In genomic region chr1:149946993-149947392, GRCm38 (mm10) we compare ENCODE assay signal across 21 mouse cellular contexts. TPM values are rescaled to one million over a fixed set of nuclear protein-coding genes. Genes with fewer than 3 reads are reported as not detected.
A peak's percentile ranks its signal among the peaks of the same experiment; 100 is the strongest.
DNase-seq lines count a peak whose midpoint lies in the region; ATAC-seq and TF ChIP-seq lines count a peak whose summit lies in the region.
"Had no signal": no experiment of that assay in that cellular context is flagged by ENCODE, and none has a peak within 500 bp of the region (broad histone marks: within the 10 kb centered on the region; RNA-seq: fewer than 3 reads in every experiment).

No protein-coding gene starts in this region.

- 0 out of 2 replicates have a peak, but pooled peaks have one; percentile 7 for ATAC-seq in liver, embryonic 11.5 days (replicated peaks; ENCODE audit: low FRiP score)
- peak; percentile 91 for ATAC-seq in megakaryocyte progenitor cell, adult 5-6 weeks (replicated peaks; ENCODE audit: poor library complexity)
- ATAC-seq in forebrain, embryonic 13.5 days: no peak
- ATAC-seq: midbrain, embryonic 16.5 days had no signal

- DNase-seq in embryo, embryonic 10 days (ENCODE audit: low spot score): peak; percentile 9
- no peak for DNase-seq in embryo, embryonic 9.5 days (ENCODE audit: extremely low spot score)
- DNase-seq in liver, embryonic 11.5 days (ENCODE audit: low spot score): no peak
- DNase-seq in layer of hippocampus, adult 9-10 months (ENCODE audit: low spot score): no peak
- no peak for DNase-seq in thymus, adult 2 months
- DNase-seq: adrenal gland, postnatal 36 days; cerebellum, postnatal 14 days; heart, postnatal 36 days; kidney, adult 18-20 months; kidney, postnatal 10 days; lung, adult 2 months; thymus, postnatal 4 days had no signal

- peak overlapping the region; percentile 50 for H3K4me3 ChIP-seq in bone marrow macrophage, adult 2 months (ENCODE audit: insufficient read depth, low read length)
- no peak overlapping the region for H3K4me3 ChIP-seq in liver, embryonic 11.5 days (ENCODE audit: low read depth, low read length)
- no peak overlapping the region for H3K4me3 ChIP-seq in forebrain, embryonic 13.5 days
- no peak overlapping the region for H3K4me3 ChIP-seq in thymus, adult 2 months (ENCODE audit: control insufficient read depth, insufficient read depth, low read length)
- H3K4me3 ChIP-seq: embryonic facial prominence, embryonic 12.5 days; forebrain, embryonic 10.5 days; heart, embryonic 13.5 days; limb, embryonic 12.5 days; neural tube, embryonic 13.5 days had no signal

- no peak for TF ChIP-seq CTCF in bone marrow macrophage, adult 2 months (IDR thresholded peaks at IDR 0.05; ENCODE audit: low read depth, low read length)
- TF ChIP-seq CTCF in thymus, adult 2 months (IDR thresholded peaks at IDR 0.05; ENCODE audit: borderline replicate concordance, control insufficient read depth, extremely low read depth, insufficient read depth, low read length, poor library complexity): no peak

- H3K9me3 ChIP-seq in liver, embryonic 11.5 days (ENCODE audit: control insufficient read depth, low read length): no peaks in the 10 kb centered on the region
- H3K9me3 ChIP-seq in forebrain, embryonic 13.5 days (replicated peaks): no peaks in the 10 kb centered on the region
- H3K9me3 ChIP-seq: embryonic facial prominence, embryonic 12.5 days; forebrain, embryonic 10.5 days; heart, embryonic 13.5 days; limb, embryonic 12.5 days; neural tube, embryonic 13.5 days had no signal

- H3K27me3 ChIP-seq in liver, embryonic 11.5 days (replicated peaks; ENCODE audit: control insufficient read depth, insufficient read depth, low read length): no peaks in the 10 kb centered on the region
- no peaks in the 10 kb centered on the region for H3K27me3 ChIP-seq in forebrain, embryonic 13.5 days
- no peaks in the 10 kb centered on the region for H3K27me3 ChIP-seq in thymus, adult 2 months (ENCODE audit: control insufficient read depth, insufficient read depth, low read length)
- H3K27me3 ChIP-seq: embryonic facial prominence, embryonic 12.5 days; heart, embryonic 13.5 days; limb, embryonic 12.5 days; neural tube, embryonic 13.5 days had no signal

- H3K9ac ChIP-seq in liver, embryonic 11.5 days (ENCODE audit: low read depth, low read length): no peak overlapping the region
- H3K9ac ChIP-seq in forebrain, embryonic 13.5 days: no peak overlapping the region
- H3K9ac ChIP-seq: embryonic facial prominence, embryonic 12.5 days; heart, embryonic 13.5 days; limb, embryonic 12.5 days; neural tube, embryonic 13.5 days had no signal

- no peak for TF ChIP-seq POLR2A in bone marrow macrophage, adult 2 months (IDR thresholded peaks at IDR 0.05; ENCODE audit: borderline replicate concordance, low read depth, low read length)
- no peak for TF ChIP-seq POLR2A in thymus, adult 2 months (IDR thresholded peaks at IDR 0.05; ENCODE audit: control insufficient read depth, extremely low read depth, insufficient read depth, low read length, poor library complexity)

- peak overlapping the region; percentile 16 for H3K4me2 ChIP-seq in liver, embryonic 11.5 days
- H3K4me2 ChIP-seq in forebrain, embryonic 13.5 days: no peak overlapping the region
- H3K4me2 ChIP-seq: embryonic facial prominence, embryonic 12.5 days; heart, embryonic 13.5 days; limb, embryonic 12.5 days; neural tube, embryonic 13.5 days had no signal

- WGBS in liver, embryonic 11.5 days: 37% methylated on average over 5 of the region's 5 CpGs
- 58% methylated on average over 5 of the region's 5 CpGs for WGBS in forebrain, embryonic 13.5 days
- WGBS in thymus, adult 2 months: 44% methylated on average over 5 of the region's 5 CpGs

- no peaks in the 10 kb centered on the region for H3K36me3 ChIP-seq in liver, embryonic 11.5 days (ENCODE audit: control insufficient read depth, insufficient read depth, low read length)
- no peaks in the 10 kb centered on the region for H3K36me3 ChIP-seq in forebrain, embryonic 13.5 days (ENCODE audit: poor library complexity, severe bottlenecking)
- H3K36me3 ChIP-seq in thymus, adult 2 months (ENCODE audit: control insufficient read depth, insufficient read depth, low read length): no peaks in the 10 kb centered on the region
- H3K36me3 ChIP-seq: embryonic facial prominence, embryonic 12.5 days; forebrain, embryonic 10.5 days; heart, embryonic 13.5 days; limb, embryonic 12.5 days; neural tube, embryonic 13.5 days had no signal

- H3K4me1 ChIP-seq in bone marrow macrophage, adult 2 months (ENCODE audit: control insufficient read depth, insufficient read depth, low read length): peaks cover 56% of the 10 kb centered on the region
- H3K4me1 ChIP-seq in liver, embryonic 11.5 days (replicated peaks; ENCODE audit: control insufficient read depth, insufficient read depth, low read length): peaks cover 13% of the 10 kb centered on the region; the same call in 1 of the 2 replicates
- no peaks in the 10 kb centered on the region for H3K4me1 ChIP-seq in forebrain, embryonic 13.5 days
- no peaks in the 10 kb centered on the region for H3K4me1 ChIP-seq in thymus, adult 2 months (replicated peaks; ENCODE audit: control insufficient read depth, insufficient read depth, low read length)
- H3K4me1 ChIP-seq: embryonic facial prominence, embryonic 12.5 days; forebrain, embryonic 10.5 days; heart, embryonic 13.5 days; limb, embryonic 12.5 days; neural tube, embryonic 13.5 days had no signal

- peak overlapping the region; percentile 80 for H3K27ac ChIP-seq in bone marrow macrophage, adult 2 months (ENCODE audit: insufficient read depth, low read depth, low read length)
- H3K27ac ChIP-seq in liver, embryonic 11.5 days (ENCODE audit: low read depth, low read length): 0 out of 2 replicates have a peak overlapping the region, but pooled peaks have one; percentile 13
- H3K27ac ChIP-seq in forebrain, embryonic 13.5 days: no peak overlapping the region
- no peak overlapping the region for H3K27ac ChIP-seq in thymus, adult 2 months (ENCODE audit: control insufficient read depth, insufficient read depth, low read length)
- H3K27ac ChIP-seq: embryonic facial prominence, embryonic 12.5 days; forebrain, embryonic 10.5 days; heart, embryonic 13.5 days; limb, embryonic 12.5 days; neural tube, embryonic 13.5 days had no signal

RNA-seq across cellular contexts. Expression of gene Pla2g4a, which starts 14.1 kb away (rescaled TPM):
- 12.5 and 27.1 TPM in 2 replicates for polyA plus RNA-seq in bone marrow macrophage, adult 2 months (2012; ENCODE audit: insufficient read depth, insufficient read length, missing spikeins)
- polyA plus RNA-seq in liver, embryonic 11.5 days (2014; fragmentation: Nextera tagmentation; extraction: Ambion mirVana): 23.6 and 27.3 TPM in 2 replicates
- total RNA-seq in megakaryocyte progenitor cell, adult 5-6 weeks (2015): 34.4 and 39.1 TPM in 2 replicates
- total RNA-seq in megakaryocyte progenitor cell, adult 5-6 weeks (2017): 75.3 and 110 TPM in 2 replicates
- polyA plus RNA-seq in forebrain, embryonic 13.5 days (2015; fragmentation: Nextera tagmentation; extraction: Ambion mirVana): 1.1 and 1.6 TPM in 2 replicates
- 1.3 and 1.7 TPM in 2 replicates for polyA plus RNA-seq in thymus, adult 2 months (2012; rRNA removed)

Comparison
In these comparisons a context has a peak if more than half of its experiments do, and no peak if none do; other contexts are left out.
1. H3K27ac ChIP-seq: peak in bone marrow macrophage, adult 2 months (single experiment) and liver, embryonic 11.5 days (single experiment); none in forebrain, embryonic 13.5 days (single experiment) and thymus, adult 2 months (single experiment).